Mouse (Mus musculus): ENCODE measurements around the gene Mus81.
"Not testable (repeated sequence)": the region's sequence is repeated elsewhere in the genome, so short reads cannot be mapped to it uniquely, and the experiment has no call there.

Mus81 gene

GRCm38 (mm10) chr19:5487768-5488550 lies at the start of gene Mus81:
Mus81 (minus strand) TSS chr19:5488402.
- DNase-seq (ENCODE audit: low read depth, low spot score) = peak; percentile 99

GRCm38 (mm10) chr19:5532520-5532919 lies 44.3 kb upstream of the Mus81 start:
- no peak for DNase-seq (ENCODE audit: low read depth, low spot score)

- DNase-seq (ENCODE audit: low read depth, low spot score) = no peak
These were observed 41.9 kb upstream of the Mus81 start for GRCm38 (mm10) chr19:5530138-5530524.

GRCm38 (mm10) chr19:5529325-5530137 lies 41.3 kb upstream of the Mus81 start:
- peak; percentile 99 for DNase-seq (ENCODE audit: low read depth, low spot score)

GRCm38 (mm10) chr19:5525204-5525603 lies 37.0 kb upstream of the Mus81 start:
- no peak for DNase-seq (ENCODE audit: low read depth, low spot score)

GRCm38 (mm10) chr19:5518721-5519120 lies 30.5 kb upstream of the Mus81 start:
- DNase-seq (ENCODE audit: low read depth, low spot score) = no peak

GRCm38 (mm10) chr19:5516906-5517505 lies 28.8 kb upstream of the Mus81 start:
- DNase-seq (ENCODE audit: low read depth, low spot score) = peak; percentile 55

GRCm38 (mm10) chr19:5515840-5516777 lies 27.9 kb upstream of the Mus81 start:
- no peak for DNase-seq (ENCODE audit: low read depth, low spot score)

GRCm38 (mm10) chr19:5513005-5513349 lies 24.8 kb upstream of the Mus81 start:
- no peak for DNase-seq (ENCODE audit: low read depth, low spot score)

GRCm38 (mm10) chr19:5512091-5513004 lies 24.1 kb upstream of the Mus81 start:
- no peak for DNase-seq (ENCODE audit: low read depth, low spot score)

GRCm38 (mm10) chr19:5511074-5511632 lies 23.0 kb upstream of the Mus81 start:
- DNase-seq (ENCODE audit: low read depth, low spot score) = no peak

GRCm38 (mm10) chr19:5510031-5511026 lies 22.1 kb upstream of the Mus81 start, which contains the start of gene Snx32:
Snx32 (minus strand) TSS chr19:5510538.
- no peak for DNase-seq (ENCODE audit: low read depth, low spot score)

- DNase-seq (ENCODE audit: low read depth, low spot score) = no peak
These were observed 15.5 kb upstream of the Mus81 start, which contains the start of gene 1700020D05Rik for GRCm38 (mm10) chr19:5503687-5504086. 1700020D05Rik (minus strand) TSS chr19:5503787.

- DNase-seq (ENCODE audit: low read depth, low spot score) = no peak
These were observed 12.2 kb upstream of the Mus81 start for GRCm38 (mm10) chr19:5500330-5500875.

- no peak for DNase-seq (ENCODE audit: low read depth, low spot score)
These were observed 7.8 kb upstream of the Mus81 start for GRCm38 (mm10) chr19:5496052-5496370.

GRCm38 (mm10) chr19:5495353-5496051 lies 7.3 kb upstream of the Mus81 start:
- DNase-seq (ENCODE audit: low read depth, low spot score) = no peak

- no peak for DNase-seq (ENCODE audit: low read depth, low spot score)
These were observed 6.1 kb upstream of the Mus81 start for GRCm38 (mm10) chr19:5494314-5494713.

- DNase-seq (ENCODE audit: low read depth, low spot score) = not testable (repeated sequence)
These were observed 5.1 kb upstream of the Mus81 start for GRCm38 (mm10) chr19:5493301-5493721.
